Mouse (Mus musculus): ENCODE measurements around the gene Kcp. TPM values are rescaled to one million over a fixed set of nuclear protein-coding genes. Genes with fewer than 3 reads are reported as not detected.

The Kcp gene
- polyA plus RNA-seq, 1 experiment from 2014 or later = 22.0 TPM

- Histone ChIP-seq H3K27me3 (ENCODE audit: insufficient read depth, low read length) (peaks cover 43% of the 10 kb centered on the region), H3K27ac (ENCODE audit: low read depth) (no peak overlapping the region), H3K9ac (no peak overlapping the region), H3K4me1 (ENCODE audit: insufficient read depth) (peaks cover 7% of the 10 kb centered on the region; the same call in 1 of the 2 replicates), H3K4me2 (peak overlapping the region; percentile 99; the same call in 1 of the 2 replicates), H3K4me3 (ENCODE audit: low read depth, low read length) (no peak overlapping the region), H3K36me3 (ENCODE audit: insufficient read depth) (no peaks in the 10 kb centered on the region), H3K9me3 (ENCODE audit: low read depth, low read length) (no peaks in the 10 kb centered on the region)
- ATAC-seq (ENCODE audit: insufficient read depth) (no peak), DNase-seq (peak; percentile 19)
- no peak for TF ChIP-seq CTCF (IDR thresholded peaks at IDR 0.05; ENCODE audit: low read depth)
- WGBS = 25% methylated on average over 13 of the region's 13 CpGs
Measured at GRCm38 (mm10) chr6:29528561-29529443, 21.1 kb upstream of the Kcp start.

- no peak for ATAC-seq (ENCODE audit: insufficient read depth)
- Histone ChIP-seq H3K27me3 (ENCODE audit: insufficient read depth, low read length) (peaks cover 43% of the 10 kb centered on the region), H3K27ac (ENCODE audit: low read depth) (no peak overlapping the region), H3K9me3 (ENCODE audit: low read depth, low read length) (no peaks in the 10 kb centered on the region), H3K4me3 (ENCODE audit: low read depth, low read length) (peak overlapping the region; percentile 59), H3K4me2 (peak overlapping the region; percentile 99), H3K36me3 (ENCODE audit: insufficient read depth) (no peaks in the 10 kb centered on the region), H3K4me1 (ENCODE audit: insufficient read depth) (peaks cover 9% of the 10 kb centered on the region; the same call in 1 of the 2 replicates), H3K9ac (no peak overlapping the region)
- DNase-seq = no peak
- WGBS = 15% methylated on average over 8 of the region's 8 CpGs
- no peak for TF ChIP-seq CTCF (IDR thresholded peaks at IDR 0.05; ENCODE audit: low read depth)
Measured at GRCm38 (mm10) chr6:29528165-29528505, 20.4 kb upstream of the Kcp start.

- TF ChIP-seq CTCF (IDR thresholded peaks at IDR 0.05; ENCODE audit: low read depth) = no peak
- Histone ChIP-seq H3K27me3 (ENCODE audit: insufficient read depth, low read length) (peaks cover 43% of the 10 kb centered on the region), H3K36me3 (ENCODE audit: insufficient read depth) (no peaks in the 10 kb centered on the region), H3K27ac (ENCODE audit: low read depth) (no peak overlapping the region), H3K9ac (peak overlapping the region; percentile 50; the same call in 1 of the 2 replicates), H3K4me1 (ENCODE audit: insufficient read depth) (peaks cover 9% of the 10 kb centered on the region; the same call in 1 of the 2 replicates), H3K4me2 (peak overlapping the region; percentile 99), H3K4me3 (ENCODE audit: low read depth, low read length) (peak overlapping the region; percentile 59), H3K9me3 (ENCODE audit: low read depth, low read length) (no peaks in the 10 kb centered on the region)
- DNase-seq (no peak), ATAC-seq (ENCODE audit: insufficient read depth) (no peak)
- WGBS = 4% methylated on average over 34 of the region's 34 CpGs
Measured at GRCm38 (mm10) chr6:29527361-29528164, 19.8 kb upstream of the Kcp start.

- no peak for TF ChIP-seq CTCF (IDR thresholded peaks at IDR 0.05; ENCODE audit: low read depth)
- Histone ChIP-seq H3K4me3 (ENCODE audit: low read depth, low read length) (peak within 1 kb of the TSS; percentile 59), H3K4me1 (ENCODE audit: insufficient read depth) (peaks cover 9% of the 10 kb centered on the region; the same call in 1 of the 2 replicates), H3K4me2 (peak within 1 kb of the TSS; percentile 99), H3K27me3 (ENCODE audit: insufficient read depth, low read length) (peaks cover 43% of the 10 kb centered on the region), H3K27ac (ENCODE audit: low read depth) (no peak within 1 kb of the TSS), H3K9me3 (ENCODE audit: low read depth, low read length) (no peaks in the 10 kb centered on the region), H3K9ac (peak within 1 kb of the TSS; percentile 50), H3K36me3 (ENCODE audit: insufficient read depth) (no peaks in the 10 kb centered on the region)
- ATAC-seq (ENCODE audit: insufficient read depth) (peak; percentile 40; the same call in 1 of the 2 replicates), DNase-seq (peak; percentile 51)
- under 1% methylated on average over 90 of the region's 96 CpGs for WGBS
Measured at GRCm38 (mm10) chr6:29526281-29527251, 18.8 kb upstream of the Kcp start, which contains the start of gene Irf5. Gene Irf5, plus strand, starts transcription at chr6:29526625.

GRCm38 (mm10) chr6:29525256-29525655, 17.5 kb upstream of the Kcp start:
- DNase-seq = peak; percentile 47
- no peak overlapping the region for H3K4me3 ChIP-seq (ENCODE audit: low read depth, low read length)
- no peak overlapping the region for H3K4me2 ChIP-seq
- ATAC-seq (ENCODE audit: insufficient read depth) = no peak
- H3K9ac ChIP-seq = no peak overlapping the region
- H3K9me3 ChIP-seq (ENCODE audit: low read depth, low read length) = no peaks in the 10 kb centered on the region
- WGBS = 68% methylated on average over 6 of the region's 6 CpGs
- H3K4me1 ChIP-seq (ENCODE audit: insufficient read depth) = peaks cover 9% of the 10 kb centered on the region; the same call in 1 of the 2 replicates
- H3K36me3 ChIP-seq (ENCODE audit: insufficient read depth) = no peaks in the 10 kb centered on the region
- H3K27me3 ChIP-seq (ENCODE audit: insufficient read depth, low read length) = peaks cover 39% of the 10 kb centered on the region
- peak; percentile 58 for TF ChIP-seq CTCF (IDR thresholded peaks at IDR 0.05; ENCODE audit: low read depth)
- no peak overlapping the region for H3K27ac ChIP-seq (ENCODE audit: low read depth)

- no peak overlapping the region for H3K27ac ChIP-seq (ENCODE audit: low read depth)
- H3K27me3 ChIP-seq (ENCODE audit: insufficient read depth, low read length) = peaks cover 29% of the 10 kb centered on the region
- 23% methylated on average over 6 of the region's 6 CpGs for WGBS
- no peak for TF ChIP-seq CTCF (IDR thresholded peaks at IDR 0.05; ENCODE audit: low read depth)
- no peak overlapping the region for H3K4me3 ChIP-seq (ENCODE audit: low read depth, low read length)
- DNase-seq (peak; percentile 79), ATAC-seq (ENCODE audit: insufficient read depth) (peak; percentile 69)
- no peaks in the 10 kb centered on the region for H3K9me3 ChIP-seq (ENCODE audit: low read depth, low read length)
- H3K36me3 ChIP-seq (ENCODE audit: insufficient read depth) = no peaks in the 10 kb centered on the region
- no peak overlapping the region for H3K4me2 ChIP-seq
- H3K4me1 ChIP-seq (ENCODE audit: insufficient read depth) = peaks cover 4% of the 10 kb centered on the region; the same call in 1 of the 2 replicates
- H3K9ac ChIP-seq = no peak overlapping the region
Measured at GRCm38 (mm10) chr6:29524034-29524489, 16.3 kb upstream of the Kcp start.

All from lung, embryonic 14.5 days (tissue).